Mouse (Mus musculus) kidney, postnatal 0 days (tissue): ENCODE measurements around the gene Nup93. TPM values are rescaled to one million over a fixed set of nuclear protein-coding genes. Genes with fewer than 3 reads are reported as not detected.

ENCODE experiments used
- ATAC-seq: fragments of 200-750 bp; cut with Nextera tagmentation; replicated peaks from 2 replicates; pipeline ENCODE4 v1.8.0; 2017; ENCODE audit warnings: low read depth, moderate number of reproducible peaks, moderate TSS enrichment, moderate library complexity; ENCODE audit not compliant: low FRiP score
- DNase-seq: peaks from one replicate; pipeline ENCODE4 v3.0.0-alpha.2; 2016; ENCODE audit warnings: low spot score
- H3K27ac ChIP-seq: fragments of 300-500 bp; sonication (generic); 2 replicates; pipeline ENCODE4 v1.5.1; 2014; ENCODE audit warnings: mild to moderate bottlenecking
- H3K27me3 ChIP-seq: fragments of 300-500 bp; sonication (generic); 2 replicates; pipeline ENCODE4 v1.6.1; 2014; ENCODE audit warnings: low read length, mixed read lengths; ENCODE audit not compliant: insufficient read depth
- H3K36me3 ChIP-seq: fragments of 300-500 bp; sonication (generic); 2 replicates; pipeline ENCODE4 v1.6.1; 2014; ENCODE audit warnings: low read length, mixed read lengths; ENCODE audit not compliant: insufficient read depth
- H3K4me1 ChIP-seq: fragments of 300-500 bp; sonication (generic); replicated peaks from 2 replicates; pipeline ENCODE4 v1.6.1; 2014; ENCODE audit warnings: antibody characterized with exemption, low read length, mixed read lengths; ENCODE audit not compliant: insufficient read depth
- H3K4me2 ChIP-seq: fragments of 300-500 bp; sonication (generic); 2 replicates; pipeline ENCODE4 v1.6.1; 2014; ENCODE audit warnings: mild to moderate bottlenecking, low read length, moderate library complexity, mixed read lengths
- H3K4me3 ChIP-seq: fragments of 300-500 bp; sonication (generic); replicated peaks from 2 replicates; pipeline ENCODE4 v1.5.1; 2014; ENCODE audit warnings: low read depth, low read length
- H3K9ac ChIP-seq: fragments of 300-500 bp; sonication (generic); 2 replicates; pipeline ENCODE4 v1.6.1; 2014; ENCODE audit warnings: low read depth, low read length
- H3K9me3 ChIP-seq: fragments of 300-500 bp; sonication (generic); replicated peaks from 2 replicates; pipeline ENCODE4 v1.6.1; 2016; ENCODE audit warnings: low read length, inconsistent platforms, mixed read lengths
- CTCF ChIP-seq: IDR thresholded peaks from 2 replicates; pipeline ENCODE4 v1.5.1; 2016; ENCODE audit warnings: antibody characterized with exemption, low read depth, mild to moderate bottlenecking, moderate library complexity
- WGBS: fragments of 180-500 bp; shearing (Covaris S2); extraction: QIAGEN DNeasy Blood & Tissue Kit; methylation state at CpG from one replicate; pipeline ENCODE4 v1.1.7; 2014; 5-methylcytosine and 5-hydroxymethylcytosine counted together
- polyA plus RNA-seq: library from polyadenylated mRNA; unstranded; fragments of >200 nt; fragmentation: Nextera tagmentation; extraction: Ambion mirVana; gene quantifications from 2 replicates; pipeline ENCODE4 v1.2.1, GENCODE M21; 2015

Gene Nup93
- polyA plus RNA-seq, 1 experiment from 2014 or later: 45.0 TPM

DNA sequence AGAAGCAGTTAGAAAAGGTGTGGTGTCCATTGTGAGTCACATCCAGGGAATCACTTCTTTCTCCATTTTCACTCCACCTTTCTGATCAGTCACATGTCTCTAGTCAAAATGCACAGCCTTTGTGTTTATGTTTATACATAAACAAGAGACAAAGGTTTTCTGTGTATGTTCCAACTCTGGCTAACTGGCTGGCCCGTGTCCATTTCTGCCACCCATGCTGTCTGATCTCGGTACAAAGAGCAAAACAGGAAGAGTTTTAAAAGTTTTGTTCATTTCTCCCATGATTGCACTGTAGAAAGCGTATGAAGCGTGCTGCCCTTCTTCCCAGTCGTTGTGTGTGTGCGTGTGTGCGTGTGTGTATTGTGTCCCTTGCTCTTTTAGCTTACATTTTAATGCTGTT is 69.8 kb downstream of the Nup93 start:
- no peak for DNase-seq
- no peak for ATAC-seq

DNA sequence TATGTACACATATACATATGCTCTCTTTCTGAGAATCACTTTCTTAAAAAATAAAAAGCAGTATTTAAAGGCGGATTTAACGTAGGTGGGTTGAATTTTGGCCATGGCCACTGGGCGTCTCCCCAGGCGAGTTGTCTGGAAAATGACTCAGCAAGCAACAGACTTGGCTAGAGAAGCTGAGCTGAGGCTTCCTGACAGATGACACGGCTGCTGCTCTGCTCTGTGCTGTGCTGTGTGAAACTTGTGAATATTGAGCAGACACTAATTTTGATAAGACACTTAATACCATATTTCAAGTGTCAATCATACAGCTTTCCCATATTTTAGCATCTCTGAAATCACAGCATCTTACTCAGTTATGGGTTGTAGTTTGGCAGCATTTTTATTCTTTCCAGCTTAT is 76.2 kb downstream of the Nup93 start:
- Histone ChIP-seq H3K27me3 (no peaks in the 10 kb centered on the region), H3K9ac (no peak overlapping the region), H3K4me2 (no peak overlapping the region), H3K4me3 (no peak overlapping the region), H3K9me3 (no peaks in the 10 kb centered on the region), H3K36me3 (no peaks in the 10 kb centered on the region; the same call in 1 of the 2 replicates), H3K27ac (no peak overlapping the region), H3K4me1 (no peaks in the 10 kb centered on the region)
- ATAC-seq (no peak), DNase-seq (no peak)
- WGBS: 85% methylated on average over 5 of the region's 5 CpGs
- no peak for TF ChIP-seq CTCF

More for the DNA sequence above, 69.8 kb downstream of the Nup93 start:
- Histone ChIP-seq H3K36me3 (no peaks in the 10 kb centered on the region), H3K27ac (no peak overlapping the region), H3K9ac (no peak overlapping the region), H3K4me3 (no peak overlapping the region), H3K27me3 (no peaks in the 10 kb centered on the region), H3K4me1 (no peaks in the 10 kb centered on the region), H3K9me3 (no peaks in the 10 kb centered on the region), H3K4me2 (no peak overlapping the region)
- WGBS: 85% methylated on average over 7 of the region's 7 CpGs
- TF ChIP-seq CTCF: no peak

DNA sequence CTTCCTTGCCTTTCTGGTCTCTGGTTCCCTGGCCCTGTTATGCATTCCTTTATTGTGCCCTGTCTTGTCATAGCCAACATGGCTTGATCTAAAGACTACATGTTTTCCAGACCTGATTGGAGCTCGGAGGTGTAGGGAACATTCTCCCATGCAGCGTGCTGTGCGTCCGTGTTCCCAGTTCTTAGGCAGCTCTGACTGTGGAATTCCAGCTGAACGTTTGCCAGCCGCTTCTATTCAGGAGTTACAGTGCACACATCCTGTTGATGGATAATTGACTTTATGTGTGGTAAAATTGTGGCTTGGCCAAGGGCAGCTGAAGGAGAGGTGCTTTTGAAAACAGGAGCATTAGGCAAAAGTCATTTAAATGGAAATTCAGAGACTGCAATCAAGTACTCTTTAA is 77.7 kb downstream of the Nup93 start:
- H3K27me3 ChIP-seq: no peaks in the 10 kb centered on the region
- no peak overlapping the region for H3K4me3 ChIP-seq
- H3K4me2 ChIP-seq: no peak overlapping the region
- H3K4me1 ChIP-seq: no peaks in the 10 kb centered on the region
- peak overlapping the region; percentile 66; the same call in 1 of the 2 replicates for H3K27ac ChIP-seq
- no peaks in the 10 kb centered on the region for H3K9me3 ChIP-seq
- H3K9ac ChIP-seq: no peak overlapping the region
- peak; percentile 41 for DNase-seq
- H3K36me3 ChIP-seq: no peaks in the 10 kb centered on the region; the same call in 1 of the 2 replicates
- 53% methylated on average over 6 of the region's 6 CpGs for WGBS
- ATAC-seq: no peak
- TF ChIP-seq CTCF: no peak

GRCm38 (mm10) chr8:94292626-94293025 is 78.3 kb downstream of the Nup93 start:
- Histone ChIP-seq H3K36me3 (no peaks in the 10 kb centered on the region; the same call in 1 of the 2 replicates), H3K27me3 (no peaks in the 10 kb centered on the region), H3K9me3 (no peaks in the 10 kb centered on the region), H3K9ac (no peak overlapping the region), H3K4me2 (no peak overlapping the region), H3K4me1 (no peaks in the 10 kb centered on the region), H3K27ac (0 out of 2 replicates have a peak overlapping the region, but pooled peaks have one; percentile 56), H3K4me3 (no peak overlapping the region)
- no peak for ATAC-seq
- no peak for DNase-seq
- WGBS: 78% methylated on average over 8 of the region's 8 CpGs
- TF ChIP-seq CTCF: no peak

- no peak for DNase-seq
- Histone ChIP-seq H3K4me3 (no peak overlapping the region), H3K9ac (no peak overlapping the region), H3K27me3 (no peaks in the 10 kb centered on the region), H3K4me1 (no peaks in the 10 kb centered on the region), H3K36me3 (no peaks in the 10 kb centered on the region; the same call in 1 of the 2 replicates), H3K4me2 (no peak overlapping the region), H3K9me3 (no peaks in the 10 kb centered on the region), H3K27ac (no peak overlapping the region)
- no peak for TF ChIP-seq CTCF
- no peak for ATAC-seq
- 85% methylated on average over 6 of the region's 6 CpGs for WGBS
Measured at GRCm38 (mm10) chr8:94295687-94296086, 81.3 kb downstream of the Nup93 start.

DNA sequence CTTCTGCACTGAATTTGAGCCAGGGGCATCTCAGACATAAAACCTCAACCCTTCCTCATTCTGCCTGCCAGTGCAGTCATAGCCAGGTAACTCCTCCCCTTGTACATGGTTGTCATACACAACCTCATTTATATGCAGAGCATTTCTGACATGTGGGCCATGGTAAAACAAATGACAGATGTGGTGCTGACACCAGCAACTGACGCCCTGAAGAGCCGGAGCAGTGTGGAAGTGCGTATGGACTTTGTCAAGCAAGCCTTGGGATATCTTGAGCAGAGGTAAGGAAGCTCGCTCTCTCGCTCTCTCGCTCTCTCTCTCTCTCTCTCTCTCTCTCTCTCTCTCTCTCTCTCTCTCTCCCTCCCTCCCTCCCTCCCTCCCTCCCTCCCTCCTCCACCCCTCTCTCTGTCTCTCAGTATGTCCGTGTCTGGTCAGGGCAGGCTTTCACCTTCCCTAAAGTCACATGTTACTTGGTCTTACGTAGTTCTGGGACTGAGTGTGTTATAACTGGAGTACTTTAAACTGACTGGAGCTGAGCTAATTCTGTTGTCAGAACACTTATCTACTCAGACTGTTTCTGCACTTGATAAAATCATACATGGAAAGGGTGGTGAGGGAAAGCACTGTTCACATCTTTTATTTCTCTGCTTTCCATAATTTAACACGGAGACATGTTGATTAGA is 82.1 kb downstream of the Nup93 start:
- no peaks in the 10 kb centered on the region for H3K27me3 ChIP-seq
- TF ChIP-seq CTCF: no peak
- H3K4me1 ChIP-seq: no peaks in the 10 kb centered on the region
- ATAC-seq: no peak
- H3K4me2 ChIP-seq: no peak overlapping the region
- no peak overlapping the region for H3K4me3 ChIP-seq
- WGBS: 72% methylated on average over 9 of the region's 9 CpGs
- no peaks in the 10 kb centered on the region; the same call in 1 of the 2 replicates for H3K36me3 ChIP-seq
- no peaks in the 10 kb centered on the region for H3K9me3 ChIP-seq
- DNase-seq: no peak
- H3K9ac ChIP-seq: no peak overlapping the region
- no peak overlapping the region for H3K27ac ChIP-seq
